Mouse (Mus musculus) liver, adult 2 months (tissue): ENCODE measurements around the gene Myo5a.

Experiments used
- CTCF ChIP-seq: fragments of 200-500 bp; IDR thresholded peaks from 2 replicates; pipeline ENCODE4 v1.5.1; 2011; ENCODE audit warnings: low read depth, low read length, control low read depth
- POLR2A ChIP-seq: fragments of 200-500 bp; IDR thresholded peaks from 2 replicates; pipeline ENCODE4 v1.6.1; 2011; ENCODE audit warnings: low read length, control low read depth; ENCODE audit not compliant: insufficient read depth; ENCODE audit errors: extremely low read depth

DNA sequence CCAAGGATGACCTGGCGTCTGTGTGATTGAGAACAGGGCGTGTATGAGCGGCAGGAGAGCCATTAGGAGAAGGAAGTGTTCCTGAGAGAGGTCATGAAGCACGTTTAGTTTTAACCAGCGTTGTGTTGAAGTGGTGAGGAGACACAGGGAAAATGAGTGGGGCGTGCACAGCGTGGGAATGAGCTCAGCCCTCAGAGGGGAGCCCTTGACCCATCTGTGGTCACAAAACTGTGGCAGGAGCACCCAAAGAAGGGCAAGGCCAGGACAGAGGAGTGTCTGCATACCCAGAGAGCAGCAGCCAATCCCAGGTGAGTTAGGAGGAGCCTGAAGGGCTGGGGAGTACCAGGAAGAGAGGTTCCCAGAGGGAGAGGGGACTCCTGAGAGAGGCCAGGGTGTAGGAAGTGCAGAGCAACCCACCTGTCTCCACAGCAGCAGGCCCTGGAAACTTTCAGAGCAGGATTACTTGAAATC lies 163.5 kb downstream of the Myo5a start:
- TF ChIP-seq CTCF: no peak
- TF ChIP-seq POLR2A: no peak
